ENCODE assay signal across 14 mouse cellular contexts in the genomic region with DNA sequence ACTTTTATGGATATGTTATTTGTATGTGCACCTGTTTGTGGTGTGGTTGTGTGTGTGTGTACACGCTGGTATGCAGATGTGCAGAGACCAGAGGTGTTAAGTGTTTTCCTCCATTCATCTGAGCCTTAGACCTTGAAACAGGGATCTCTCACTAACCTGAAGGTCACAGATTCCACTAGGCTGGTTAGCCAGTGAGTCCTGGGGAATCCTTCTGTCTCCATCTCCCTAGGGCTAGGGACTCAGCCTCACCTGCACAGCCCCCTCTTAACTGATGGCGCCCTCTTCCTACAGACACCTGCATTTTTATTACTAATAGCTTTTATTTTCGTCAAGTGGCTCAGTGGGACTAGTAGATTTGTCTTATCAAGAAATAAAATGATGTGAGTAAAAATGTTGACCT. TPM values are rescaled to one million over a fixed set of nuclear protein-coding genes. Genes with fewer than 3 reads are reported as not detected.
DNase-seq lines count a peak whose midpoint lies in the region; ATAC-seq and TF ChIP-seq lines count a peak whose summit lies in the region.
"Had no signal": no experiment of that assay in that cellular context is flagged by ENCODE, and none has a peak within 500 bp of the region (broad histone marks: within the 10 kb centered on the region; RNA-seq: fewer than 3 reads in every experiment).

No protein-coding gene starts in this region.

- TF ChIP-seq CTCF in gastrocnemius, adult 2 months (IDR thresholded peaks at IDR 0.05) = peak; percentile 1; the same call in 1 of the 2 replicates
- TF ChIP-seq CTCF in kidney, postnatal 0 days (IDR thresholded peaks at IDR 0.05; ENCODE audit: low read depth) = peak; percentile 14; the same call in 1 of the 2 replicates

- H3K4me3 ChIP-seq in gastrocnemius, adult 2 months = peak overlapping the region; percentile 23
- no peak overlapping the region for H3K4me3 ChIP-seq in kidney, postnatal 0 days (replicated peaks; ENCODE audit: low read depth, low read length)
- no peak overlapping the region for H3K4me3 ChIP-seq in hindbrain, embryonic 12.5 days
- no peak overlapping the region for H3K4me3 ChIP-seq in neural tube, embryonic 13.5 days
- H3K4me3 ChIP-seq: embryonic facial prominence, embryonic 10.5 days; limb, embryonic 15.5 days had no signal

- intact Hi-C loops in gastrocnemius, adult 2 months (cut with DNase I) = no loop called here

- DNase-seq in gastrocnemius, adult 2 months = no peak
- no peak for DNase-seq in gastrocnemius, adult 8-10 months (ENCODE audit: low spot score in 2 of 2)
- no peak for DNase-seq in kidney, postnatal 0 days (ENCODE audit: low spot score)
- no peak for DNase-seq in kidney, postnatal 14 days
- DNase-seq in thymus, postnatal 10 days (ENCODE audit: low spot score in 2 of 2) = no peak
- no peak for DNase-seq in spleen, postnatal 4 days (ENCODE audit: low spot score in 2 of 2)
- DNase-seq: B cell, adult 2 months; cerebellum, adult 9-11 months; layer of hippocampus, adult 9-11 months had no signal

- WGBS in kidney, postnatal 0 days = 62% methylated on average over 3 of the region's 3 CpGs
- 87% methylated on average over 3 of the region's 3 CpGs for WGBS in hindbrain, embryonic 12.5 days
- 75% methylated on average over 3 of the region's 3 CpGs for WGBS in neural tube, embryonic 13.5 days

- no peak overlapping the region for H3K9ac ChIP-seq in kidney, postnatal 0 days (ENCODE audit: low read depth, low read length)
- H3K9ac ChIP-seq in hindbrain, embryonic 12.5 days = no peak overlapping the region
- H3K9ac ChIP-seq in neural tube, embryonic 13.5 days = no peak overlapping the region; the same call in 1 of the 2 replicates
- H3K9ac ChIP-seq: limb, embryonic 15.5 days had no signal

- ATAC-seq in kidney, postnatal 0 days (replicated peaks; ENCODE audit: low FRiP score, low read depth) = peak; percentile 40; the same call in 1 of the 2 replicates
- ATAC-seq in hindbrain, embryonic 12.5 days (ENCODE audit: low FRiP score) = no peak
- ATAC-seq in neural tube, embryonic 13.5 days (ENCODE audit: low read depth) = 0 out of 2 replicates have a peak, but pooled peaks have one; percentile 28
- ATAC-seq: intestine, embryonic 16.5 days had no signal

- H3K4me1 ChIP-seq in kidney, postnatal 0 days (replicated peaks; ENCODE audit: insufficient read depth, low read length) = 0 out of 2 replicates have a peak, but pooled peaks cover 6% of the 10 kb centered on the region
- peaks cover 37% of the 10 kb centered on the region for H3K4me1 ChIP-seq in hindbrain, embryonic 12.5 days
- H3K4me1 ChIP-seq in neural tube, embryonic 13.5 days (replicated peaks) = peaks cover 53% of the 10 kb centered on the region

- H3K27ac ChIP-seq in gastrocnemius, adult 2 months = peak overlapping the region; percentile 82
- H3K27ac ChIP-seq in kidney, postnatal 0 days = peak overlapping the region; percentile 44; the same call in 1 of the 2 replicates
- H3K27ac ChIP-seq in hindbrain, embryonic 12.5 days = peak overlapping the region; percentile 66
- H3K27ac ChIP-seq in neural tube, embryonic 13.5 days (replicated peaks) = peak overlapping the region; percentile 75; the same call in 1 of the 2 replicates
- H3K27ac ChIP-seq: embryonic facial prominence, embryonic 10.5 days; limb, embryonic 15.5 days had no signal

- no peak overlapping the region for H3K4me2 ChIP-seq in kidney, postnatal 0 days (ENCODE audit: low read length)
- H3K4me2 ChIP-seq in hindbrain, embryonic 12.5 days (replicated peaks) = peak overlapping the region; percentile 21
- H3K4me2 ChIP-seq in neural tube, embryonic 13.5 days = peak overlapping the region; percentile 21
- H3K4me2 ChIP-seq: limb, embryonic 15.5 days had no signal

- no peaks in the 10 kb centered on the region for H3K9me3 ChIP-seq in kidney, postnatal 0 days (replicated peaks; ENCODE audit: low read length)
- no peaks in the 10 kb centered on the region for H3K9me3 ChIP-seq in hindbrain, embryonic 12.5 days (replicated peaks)
- H3K9me3 ChIP-seq in neural tube, embryonic 13.5 days = no peaks in the 10 kb centered on the region
- H3K9me3 ChIP-seq: embryonic facial prominence, embryonic 10.5 days; limb, embryonic 15.5 days had no signal

- H3K36me3 ChIP-seq in kidney, postnatal 0 days (ENCODE audit: insufficient read depth, low read length) = 0 out of 2 replicates have a peak, but pooled peaks cover 3% of the 10 kb centered on the region
- H3K36me3 ChIP-seq in hindbrain, embryonic 12.5 days = peaks cover 5% of the 10 kb centered on the region
- H3K36me3 ChIP-seq in neural tube, embryonic 13.5 days = no peaks in the 10 kb centered on the region

- H3K27me3 ChIP-seq in kidney, postnatal 0 days (ENCODE audit: insufficient read depth, low read length) = no peaks in the 10 kb centered on the region
- no peaks in the 10 kb centered on the region for H3K27me3 ChIP-seq in hindbrain, embryonic 12.5 days
- H3K27me3 ChIP-seq in neural tube, embryonic 13.5 days = no peaks in the 10 kb centered on the region
- H3K27me3 ChIP-seq: limb, embryonic 15.5 days had no signal

RNA-seq across cellular contexts. Expression of a gene that starts 14.3 kb away (rescaled TPM):
- total RNA-seq in gastrocnemius, adult 2 months (2021) = 1 to 10 TPM; 5.1 to 9.0 TPM
- 1 to 10 TPM; 2.7 to 5.9 (median 5.1) TPM for total RNA-seq in gastrocnemius, adult 8-10 months (2022)
- polyA plus RNA-seq in kidney, postnatal 0 days (2015; fragmentation: Nextera tagmentation; extraction: Ambion mirVana) = 15.7 and 16.5 TPM in 2 replicates
- 26.3 and 30.5 TPM in 2 replicates for polyA plus RNA-seq in hindbrain, embryonic 12.5 days (2016; fragmentation: Nextera tagmentation; extraction: Ambion mirVana)
- 14.6 and 14.8 TPM in 2 replicates for polyA plus RNA-seq in neural tube, embryonic 13.5 days (2015; fragmentation: Nextera tagmentation; extraction: Ambion mirVana)
